In the genomic region with DNA sequence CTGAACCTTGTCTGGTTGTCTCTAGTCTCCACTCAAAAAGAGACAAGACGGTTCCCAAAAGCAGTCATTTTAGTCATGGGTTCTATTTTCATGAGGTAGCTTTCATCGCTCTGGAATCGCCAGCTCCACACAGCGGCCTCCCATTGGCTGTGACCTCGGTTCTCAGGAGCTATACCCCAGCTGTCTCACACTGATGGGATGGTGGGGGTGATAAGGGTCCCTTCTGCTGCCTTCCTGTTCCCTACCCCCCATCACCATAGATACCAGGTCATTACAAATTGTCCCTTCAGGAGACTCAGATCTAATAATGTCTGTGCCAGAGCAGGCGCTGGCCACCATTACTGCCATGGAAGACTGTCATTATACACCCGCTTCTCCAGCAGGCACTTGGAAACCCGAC, we compare ENCODE assay signal across 17 mouse cellular contexts.
DNase-seq lines count a peak whose midpoint lies in the region; ATAC-seq lines count a peak whose summit lies in the region.
"Had no signal": no experiment of that assay in that cellular context is flagged by ENCODE, and none has a peak within 500 bp of the region (broad histone marks: within the 10 kb centered on the region; RNA-seq: fewer than 3 reads in every experiment).

No protein-coding gene starts in this region.

- H3K4me3 ChIP-seq in forebrain, embryonic 11.5 days (ENCODE audit: low read depth, low read length) = no peak overlapping the region
- no peak overlapping the region for H3K4me3 ChIP-seq in forebrain, embryonic 16.5 days (replicated peaks; ENCODE audit: low read length)
- no peak overlapping the region for H3K4me3 ChIP-seq in forebrain, embryonic 12.5 days (replicated peaks)
- no peak overlapping the region for H3K4me3 ChIP-seq in hindbrain, embryonic 14.5 days (replicated peaks; ENCODE audit: low read length)
- H3K4me3 ChIP-seq in neural tube, embryonic 12.5 days = no peak overlapping the region
- H3K4me3 ChIP-seq: heart, adult 2 months; limb, embryonic 15.5 days; stomach, embryonic 15.5 days had no signal

- no peaks in the 10 kb centered on the region for H3K9me3 ChIP-seq in forebrain, embryonic 11.5 days (ENCODE audit: control insufficient read depth, low read length)
- H3K9me3 ChIP-seq in forebrain, embryonic 16.5 days (ENCODE audit: control insufficient read depth, low read length) = no peaks in the 10 kb centered on the region
- no peaks in the 10 kb centered on the region for H3K9me3 ChIP-seq in forebrain, embryonic 12.5 days
- H3K9me3 ChIP-seq in hindbrain, embryonic 14.5 days (ENCODE audit: control insufficient read depth, low read length) = no peaks in the 10 kb centered on the region
- H3K9me3 ChIP-seq in neural tube, embryonic 12.5 days = no peaks in the 10 kb centered on the region
- H3K9me3 ChIP-seq: limb, embryonic 15.5 days; stomach, embryonic 15.5 days had no signal

- H3K27ac ChIP-seq in forebrain, embryonic 11.5 days (ENCODE audit: low read depth, low read length) = peak overlapping the region; percentile 5; the same call in 1 of the 2 replicates
- H3K27ac ChIP-seq in forebrain, embryonic 16.5 days (ENCODE audit: low read length) = no peak overlapping the region
- peak overlapping the region; percentile 69 for H3K27ac ChIP-seq in forebrain, embryonic 12.5 days
- peak overlapping the region; percentile 75 for H3K27ac ChIP-seq in hindbrain, embryonic 14.5 days
- no peak overlapping the region for H3K27ac ChIP-seq in neural tube, embryonic 12.5 days
- H3K27ac ChIP-seq: heart, adult 2 months; limb, embryonic 15.5 days; stomach, embryonic 15.5 days had no signal

- peaks cover 30% of the 10 kb centered on the region for H3K4me1 ChIP-seq in forebrain, embryonic 11.5 days (replicated peaks; ENCODE audit: control insufficient read depth, insufficient read depth, low read length)
- peaks cover 48% of the 10 kb centered on the region for H3K4me1 ChIP-seq in forebrain, embryonic 16.5 days (replicated peaks; ENCODE audit: control insufficient read depth, insufficient read depth, low read length)
- H3K4me1 ChIP-seq in forebrain, embryonic 12.5 days = peaks cover 84% of the 10 kb centered on the region
- H3K4me1 ChIP-seq in hindbrain, embryonic 14.5 days (replicated peaks; ENCODE audit: control insufficient read depth, insufficient read depth, low read length) = peaks cover 80% of the 10 kb centered on the region
- peaks cover 75% of the 10 kb centered on the region for H3K4me1 ChIP-seq in neural tube, embryonic 12.5 days

- H3K27me3 ChIP-seq in forebrain, embryonic 11.5 days (ENCODE audit: control insufficient read depth, insufficient read depth, low read length) = no peaks in the 10 kb centered on the region
- H3K27me3 ChIP-seq in forebrain, embryonic 16.5 days (replicated peaks; ENCODE audit: control insufficient read depth, insufficient read depth, low read length) = no peaks in the 10 kb centered on the region
- H3K27me3 ChIP-seq in forebrain, embryonic 12.5 days = no peaks in the 10 kb centered on the region
- H3K27me3 ChIP-seq in hindbrain, embryonic 14.5 days (ENCODE audit: control insufficient read depth, insufficient read depth, low read length) = no peaks in the 10 kb centered on the region
- H3K27me3 ChIP-seq in neural tube, embryonic 12.5 days (replicated peaks) = no peaks in the 10 kb centered on the region
- H3K27me3 ChIP-seq: limb, embryonic 15.5 days; stomach, embryonic 15.5 days had no signal

- no peak overlapping the region for H3K4me2 ChIP-seq in forebrain, embryonic 11.5 days (ENCODE audit: low read depth, low read length, severe bottlenecking)
- H3K4me2 ChIP-seq in forebrain, embryonic 16.5 days (ENCODE audit: low read length) = no peak overlapping the region
- H3K4me2 ChIP-seq in forebrain, embryonic 12.5 days = no peak overlapping the region
- no peak overlapping the region for H3K4me2 ChIP-seq in hindbrain, embryonic 14.5 days (replicated peaks)
- H3K4me2 ChIP-seq in neural tube, embryonic 12.5 days (replicated peaks) = no peak overlapping the region
- H3K4me2 ChIP-seq: limb, embryonic 15.5 days; stomach, embryonic 15.5 days had no signal

- WGBS in forebrain, embryonic 11.5 days = 77% methylated on average over 8 of the region's 8 CpGs
- 53% methylated on average over 8 of the region's 8 CpGs for WGBS in forebrain, embryonic 16.5 days
- WGBS in forebrain, embryonic 12.5 days = 50% methylated on average over 8 of the region's 8 CpGs
- 23% methylated on average over 8 of the region's 8 CpGs for WGBS in hindbrain, embryonic 14.5 days
- 54% methylated on average over 8 of the region's 8 CpGs for WGBS in neural tube, embryonic 12.5 days

- DNase-seq in forebrain, embryonic 11.5 days (ENCODE audit: low spot score) = no peak
- DNase-seq in hindbrain, embryonic 14.5 days (ENCODE audit: low spot score) = no peak
- no peak for DNase-seq in ovary, postnatal 10 days (ENCODE audit: low spot score)
- no peak for DNase-seq in left cerebral cortex, postnatal 25 days (ENCODE audit: low spot score in 2 of 2)
- no peak for DNase-seq in Muller cell, postnatal 12 days (ENCODE audit: inconsistent ontology term)
- DNase-seq: adrenal gland, adult 2 months; cerebellum, adult 11 months; cerebellum, postnatal 25 days; gastrocnemius, postnatal 10 days; heart, adult 2 months; kidney, adult 8-10 months; spleen, adult 18-20 months had no signal

- peak; percentile 45; the same call in 1 of the 2 replicates for ATAC-seq in forebrain, embryonic 11.5 days (replicated peaks; ENCODE audit: low FRiP score)
- no peak for ATAC-seq in forebrain, embryonic 16.5 days
- ATAC-seq in forebrain, embryonic 12.5 days (ENCODE audit: low FRiP score) = peak; percentile 71
- peak; percentile 24; the same call in 1 of the 2 replicates for ATAC-seq in hindbrain, embryonic 14.5 days (ENCODE audit: low FRiP score)
- ATAC-seq in neural tube, embryonic 12.5 days (ENCODE audit: low FRiP score, low read depth) = 0 out of 2 replicates have a peak, but pooled peaks have one; percentile 34

- no peak overlapping the region for H3K9ac ChIP-seq in forebrain, embryonic 11.5 days (ENCODE audit: low read length)
- no peak overlapping the region for H3K9ac ChIP-seq in forebrain, embryonic 16.5 days (replicated peaks; ENCODE audit: low read depth, low read length)
- H3K9ac ChIP-seq in forebrain, embryonic 12.5 days = no peak overlapping the region
- H3K9ac ChIP-seq in hindbrain, embryonic 14.5 days = no peak overlapping the region
- no peak overlapping the region for H3K9ac ChIP-seq in neural tube, embryonic 12.5 days
- H3K9ac ChIP-seq: limb, embryonic 15.5 days; stomach, embryonic 15.5 days had no signal

- intact Hi-C loops in left cerebral cortex, postnatal 25 days (cut with DNase I) = no loop called here

- H3K36me3 ChIP-seq in forebrain, embryonic 11.5 days (ENCODE audit: control insufficient read depth, insufficient read depth, low read length) = no peaks in the 10 kb centered on the region
- no peaks in the 10 kb centered on the region for H3K36me3 ChIP-seq in forebrain, embryonic 16.5 days (ENCODE audit: control insufficient read depth, insufficient read depth)
- H3K36me3 ChIP-seq in forebrain, embryonic 12.5 days (replicated peaks) = 0 out of 2 replicates have a peak, but pooled peaks cover 2% of the 10 kb centered on the region
- no peaks in the 10 kb centered on the region for H3K36me3 ChIP-seq in hindbrain, embryonic 14.5 days (replicated peaks; ENCODE audit: control insufficient read depth, insufficient read depth)
- no peaks in the 10 kb centered on the region for H3K36me3 ChIP-seq in neural tube, embryonic 12.5 days
- H3K36me3 ChIP-seq: limb, embryonic 15.5 days; stomach, embryonic 15.5 days had no signal

Comparison
In these comparisons a context has a peak if more than half of its experiments do, and no peak if none do; other contexts are left out.
1. H3K27ac ChIP-seq: peak in forebrain, embryonic 11.5 days (single experiment), forebrain, embryonic 12.5 days (single experiment) and hindbrain, embryonic 14.5 days (single experiment); none in forebrain, embryonic 16.5 days (single experiment) and neural tube, embryonic 12.5 days (single experiment).